Mouse (Mus musculus) liver, postnatal 0 days (tissue): ENCODE measurements at regions not wholly inside any gene's neighbourhood (a gene's known extent, or its start where the extent isn't known, plus 50 kb on each side); places are given as distances from the start of the nearest gene placed in this dataset.

Source experiments
- ATAC-seq: fragments of 200-750 bp; cut with Nextera tagmentation; 2 replicates; pipeline ENCODE4 v1.8.0; 2017; ENCODE audit warnings: mild to moderate bottlenecking, moderate library complexity
- DNase-seq: peaks from one replicate; pipeline ENCODE4 v3.0.0-alpha.2; 2016
- H3K27ac ChIP-seq: fragments of 300-500 bp; sonication (generic); 2 replicates; pipeline ENCODE4 v1.5.1; 2014; ENCODE audit warnings: antibody characterized with exemption, moderate library complexity, mild to moderate bottlenecking, low read depth
- H3K27me3 ChIP-seq: fragments of 300-500 bp; sonication (generic); 2 replicates; pipeline ENCODE4 v1.6.1; 2014; ENCODE audit warnings: low read length, control low read depth, mixed read lengths; ENCODE audit not compliant: insufficient read depth
- H3K36me3 ChIP-seq: fragments of 300-500 bp; sonication (generic); replicated peaks from 2 replicates; pipeline ENCODE4 v1.6.1; 2014; ENCODE audit warnings: mild to moderate bottlenecking, control low read depth, low read length, moderate library complexity, mixed read lengths; ENCODE audit not compliant: insufficient read depth
- H3K4me1 ChIP-seq: fragments of 300-500 bp; sonication (generic); 2 replicates; pipeline ENCODE4 v1.6.1; 2014; ENCODE audit warnings: antibody characterized with exemption, mild to moderate bottlenecking, control low read depth; ENCODE audit not compliant: insufficient read depth
- H3K4me2 ChIP-seq: fragments of 300-500 bp; sonication (generic); 2 replicates; pipeline ENCODE4 v1.6.1; 2014; ENCODE audit warnings: low read depth, mild to moderate bottlenecking, low read length, moderate library complexity, mixed read lengths
- H3K4me3 ChIP-seq: fragments of 300-500 bp; sonication (generic); 2 replicates; pipeline ENCODE4 v1.5.1; 2014; ENCODE audit warnings: low read depth, low read length
- H3K9ac ChIP-seq: fragments of 300-500 bp; sonication (generic); replicated peaks from 2 replicates; pipeline ENCODE4 v1.6.1; 2014; ENCODE audit warnings: mild to moderate bottlenecking, moderate library complexity
- H3K9me3 ChIP-seq: fragments of 300-500 bp; sonication (generic); 2 replicates; pipeline ENCODE4 v1.6.1; 2016; ENCODE audit warnings: mild to moderate bottlenecking, control low read depth, low read length, mixed read lengths
- CTCF ChIP-seq: sonication (generic); IDR thresholded peaks from 2 replicates; pipeline ENCODE4 v1.5.1; 2016; ENCODE audit warnings: antibody characterized with exemption, low read depth
- EP300 ChIP-seq: IDR thresholded peaks from 2 replicates; pipeline ENCODE4 v1.6.1; 2016; ENCODE audit warnings: antibody characterized with exemption, low read depth, mild to moderate bottlenecking
- WGBS: fragments of 180-500 bp; shearing (Covaris S2); extraction: QIAGEN DNeasy Blood & Tissue Kit; methylation state at CpG from one replicate; pipeline ENCODE4 v1.1.7; 2014; ENCODE audit not compliant: insufficient replicate concordance; 5-methylcytosine and 5-hydroxymethylcytosine counted together

DNA sequence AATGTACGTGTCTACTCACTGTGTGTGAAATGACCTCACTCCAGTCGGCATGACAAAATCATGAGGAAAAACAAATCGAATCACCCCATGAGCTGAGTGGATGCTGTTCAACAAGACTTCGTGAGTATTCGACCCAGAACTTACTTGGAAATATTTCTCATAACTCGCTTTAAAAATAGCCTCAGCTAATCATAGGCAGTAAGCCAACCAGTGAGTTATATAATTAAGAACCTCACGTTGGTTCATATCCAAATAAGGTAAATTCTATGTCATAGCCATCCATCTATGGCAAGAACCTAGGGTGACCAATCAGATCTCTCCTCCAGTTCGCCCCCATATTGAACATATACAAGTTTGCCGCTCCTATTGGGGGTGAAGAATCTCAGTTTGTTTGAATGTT is 466.5 kb upstream of the Gm19410 start:
- Histone ChIP-seq H3K4me1 (no peaks in the 10 kb centered on the region), H3K9me3 (no peaks in the 10 kb centered on the region), H3K4me2 (no peak overlapping the region), H3K4me3 (no peak overlapping the region), H3K27ac (no peak overlapping the region), H3K9ac (no peak overlapping the region), H3K27me3 (no peaks in the 10 kb centered on the region), H3K36me3 (no peaks in the 10 kb centered on the region)
- TF ChIP-seq CTCF (no peak), EP300 (no peak)
- ATAC-seq (no peak), DNase-seq (no peak)
- WGBS = 76% methylated on average over 9 of the region's 9 CpGs

DNA sequence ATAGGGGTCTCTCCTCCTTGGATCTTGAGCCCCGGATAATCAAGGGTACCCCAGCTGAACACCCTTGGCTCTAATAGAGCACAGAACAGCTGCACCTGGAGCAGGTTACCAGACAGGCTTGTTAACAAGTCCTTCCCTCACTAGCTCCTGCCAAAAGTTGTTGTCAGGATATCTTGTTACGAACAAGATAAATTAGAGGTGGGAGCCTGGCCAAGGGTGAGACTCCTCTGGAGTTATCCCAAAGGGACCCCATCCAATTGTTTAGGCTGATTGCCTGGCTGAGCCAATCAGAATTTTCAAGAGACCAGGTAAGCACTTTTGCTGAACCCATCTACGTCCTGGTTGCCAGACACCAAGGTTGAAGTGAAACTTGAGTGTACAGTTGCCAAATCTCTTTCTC is 465.2 kb upstream of the Gm19410 start:
- Histone ChIP-seq H3K9me3 (no peaks in the 10 kb centered on the region), H3K27ac (no peak overlapping the region), H3K27me3 (no peaks in the 10 kb centered on the region), H3K36me3 (no peaks in the 10 kb centered on the region), H3K4me2 (no peak overlapping the region), H3K9ac (no peak overlapping the region), H3K4me3 (no peak overlapping the region), H3K4me1 (no peaks in the 10 kb centered on the region)
- TF ChIP-seq EP300 (no peak), CTCF (no peak)
- 73% methylated on average over 3 of the region's 3 CpGs for WGBS
- ATAC-seq (no peak), DNase-seq (no peak)

DNA sequence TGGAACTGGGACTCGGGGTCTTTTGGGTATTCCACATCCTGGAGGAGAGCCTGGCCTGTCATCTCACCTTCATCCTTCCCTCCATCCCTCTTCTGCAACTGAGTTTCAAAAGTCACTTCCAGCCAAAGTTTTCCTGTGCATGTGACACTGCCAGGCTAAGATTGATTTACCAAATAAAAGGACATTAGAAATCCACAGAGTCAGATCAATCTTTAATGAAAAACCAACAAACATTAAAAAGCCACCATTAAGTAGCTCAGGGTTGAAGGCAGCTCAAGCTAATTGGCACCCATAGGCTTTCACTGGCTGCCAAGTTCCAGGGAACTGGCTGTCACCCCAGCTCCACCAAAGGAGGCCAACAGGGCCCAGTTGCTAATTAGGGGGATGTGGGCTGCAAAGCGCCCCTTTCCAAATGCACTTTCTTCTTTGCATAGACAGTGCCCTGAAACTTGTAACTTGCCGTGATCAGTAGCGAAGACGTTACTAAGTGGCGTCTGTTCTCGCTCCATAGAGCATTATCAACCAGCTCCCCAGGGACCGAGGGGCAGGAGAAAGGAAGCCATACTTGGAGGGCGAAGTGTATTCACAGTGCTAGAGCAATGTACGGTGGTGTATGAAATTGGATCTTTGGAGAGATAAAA is 464.6 kb upstream of the Gm19410 start:
- H3K27me3 ChIP-seq = no peaks in the 10 kb centered on the region
- no peak overlapping the region for H3K27ac ChIP-seq
- TF ChIP-seq EP300 (no peak), CTCF (no peak)
- no peak overlapping the region for H3K9ac ChIP-seq
- 81% methylated on average over 10 of the region's 10 CpGs for WGBS
- DNase-seq = no peak
- H3K4me2 ChIP-seq = no peak overlapping the region
- no peaks in the 10 kb centered on the region for H3K4me1 ChIP-seq
- H3K36me3 ChIP-seq = no peaks in the 10 kb centered on the region
- H3K4me3 ChIP-seq = no peak overlapping the region
- ATAC-seq = no peak
- no peaks in the 10 kb centered on the region for H3K9me3 ChIP-seq

GRCm38 (mm10) chr8:35302856-35303255 is 462.7 kb upstream of the Gm19410 start:
- H3K4me1 ChIP-seq = no peaks in the 10 kb centered on the region
- H3K36me3 ChIP-seq = no peaks in the 10 kb centered on the region
- DNase-seq = no peak
- 74% methylated on average over 7 of the region's 7 CpGs for WGBS
- no peaks in the 10 kb centered on the region for H3K27me3 ChIP-seq
- no peak overlapping the region for H3K27ac ChIP-seq
- H3K4me3 ChIP-seq = no peak overlapping the region
- H3K4me2 ChIP-seq = no peak overlapping the region
- TF ChIP-seq CTCF (no peak), EP300 (no peak)
- H3K9me3 ChIP-seq = no peaks in the 10 kb centered on the region
- no peak for ATAC-seq
- no peak overlapping the region for H3K9ac ChIP-seq

DNA sequence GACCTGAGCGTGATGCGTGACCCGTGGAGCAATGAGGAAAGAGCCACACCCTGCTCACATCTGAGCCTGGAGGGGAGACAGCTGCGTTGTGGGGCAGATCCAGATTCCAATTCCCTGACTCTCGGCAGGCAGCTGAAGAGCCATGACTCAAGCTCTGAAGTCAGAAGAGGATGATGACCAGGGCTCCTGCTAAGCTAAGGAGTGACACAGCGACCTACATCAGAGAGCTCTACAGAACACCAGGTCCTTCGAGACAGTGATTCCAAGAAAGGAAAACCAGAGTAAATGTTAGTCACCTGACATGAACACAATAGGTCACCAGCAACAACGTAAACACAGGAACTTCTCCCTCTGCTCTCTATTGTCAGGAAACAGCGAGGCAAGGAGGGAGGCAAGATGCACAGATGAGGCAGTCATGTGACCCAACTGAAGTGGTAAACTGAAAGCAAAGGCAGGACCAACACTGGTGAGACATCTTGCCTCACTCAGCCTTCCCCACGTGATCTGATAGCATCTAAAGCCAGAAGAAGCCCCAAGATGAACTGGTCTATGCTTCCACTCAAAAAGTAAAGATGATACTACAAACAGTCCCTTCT is 444.2 kb upstream of the Gm19410 start:
- no peak for DNase-seq
- 60% methylated on average over 10 of the region's 10 CpGs for WGBS
- H3K27me3 ChIP-seq = no peaks in the 10 kb centered on the region
- ATAC-seq = no peak
- no peak overlapping the region for H3K9ac ChIP-seq
- no peaks in the 10 kb centered on the region for H3K9me3 ChIP-seq
- H3K36me3 ChIP-seq = no peaks in the 10 kb centered on the region
- no peaks in the 10 kb centered on the region for H3K4me1 ChIP-seq
- H3K27ac ChIP-seq = no peak overlapping the region
- H3K4me3 ChIP-seq = no peak overlapping the region
- TF ChIP-seq EP300 (no peak), CTCF (no peak)
- no peak overlapping the region for H3K4me2 ChIP-seq

- Histone ChIP-seq H3K4me1 (no peaks in the 10 kb centered on the region), H3K36me3 (no peaks in the 10 kb centered on the region), H3K4me3 (no peak overlapping the region), H3K4me2 (no peak overlapping the region), H3K27me3 (no peaks in the 10 kb centered on the region), H3K27ac (no peak overlapping the region), H3K9ac (no peak overlapping the region), H3K9me3 (no peaks in the 10 kb centered on the region)
- ATAC-seq = no peak
- WGBS = 69% methylated on average over 15 of the region's 15 CpGs
- TF ChIP-seq CTCF = no peak
- no peak for TF ChIP-seq EP300
- DNase-seq = no peak
These were observed 442.2 kb upstream of the Gm19410 start for GRCm38 (mm10) chr8:35323180-35323975.
